Mouse (Mus musculus): ENCODE measurements around the gene Urod.

GRCm38 (mm10) chr4:116954951-116955350 lies 39.3 kb downstream of the Urod start:
- TF ChIP-seq POLR2A (IDR thresholded peaks at IDR 0.05; ENCODE audit: low read depth, low read length) (no peak), CTCF (conservative IDR thresholded peaks at IDR 0.05; ENCODE audit: insufficient read depth, insufficient read length, low read depth, low read length) (no peak)

Measured in kidney, adult 2 months (tissue).